Comparison of ENCODE assay signal across 8 mouse cellular contexts in the genomic region with DNA sequence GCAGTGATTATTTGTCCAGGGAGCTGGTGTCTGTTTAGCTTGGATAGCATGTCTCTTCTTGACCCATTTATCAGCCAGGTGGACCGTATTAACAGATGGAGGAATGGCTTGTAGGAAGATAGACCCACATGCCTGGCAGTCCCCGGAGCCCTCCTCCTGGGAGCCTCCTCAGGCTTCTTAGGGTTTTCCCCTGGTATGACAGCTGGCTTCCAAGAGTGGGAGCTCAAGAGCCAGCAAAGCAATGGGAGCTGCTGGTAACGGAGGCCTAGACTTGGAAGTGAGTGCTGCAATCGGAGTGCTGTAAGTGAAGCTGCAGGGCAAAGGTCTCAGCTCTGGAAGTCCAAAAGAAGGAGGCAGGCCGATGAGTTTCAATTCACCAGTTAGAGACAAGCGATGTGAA. TPM values are rescaled to one million over a fixed set of nuclear protein-coding genes. Genes with fewer than 3 reads are reported as not detected.
DNase-seq lines count a peak whose midpoint lies in the region; ATAC-seq and TF ChIP-seq lines count a peak whose summit lies in the region.
"Had no signal": no experiment of that assay in that cellular context is flagged by ENCODE, and none has a peak within 500 bp of the region (broad histone marks: within the 10 kb centered on the region; RNA-seq: fewer than 3 reads in every experiment).

No protein-coding gene starts in this region.

- ATAC-seq in lung, embryonic 14.5 days (ENCODE audit: insufficient read depth) = 0 out of 2 replicates have a peak, but pooled peaks have one; percentile 35
- ATAC-seq in kidney, postnatal 0 days (replicated peaks; ENCODE audit: low FRiP score, low read depth) = no peak; the same call in 1 of the 2 replicates
- no peak for ATAC-seq in forebrain, embryonic 15.5 days (replicated peaks)

- WGBS in lung, embryonic 14.5 days = 36% methylated on average over 6 of the region's 6 CpGs
- 28% methylated on average over 6 of the region's 6 CpGs for WGBS in kidney, postnatal 0 days
- 62% methylated on average over 6 of the region's 6 CpGs for WGBS in forebrain, embryonic 15.5 days

- no peak overlapping the region for H3K27ac ChIP-seq in lung, embryonic 14.5 days (ENCODE audit: low read depth)
- no peak overlapping the region for H3K27ac ChIP-seq in kidney, postnatal 0 days
- H3K27ac ChIP-seq in forebrain, embryonic 15.5 days (replicated peaks) = no peak overlapping the region
- H3K27ac ChIP-seq: liver, embryonic 15.5 days had no signal

- H3K4me2 ChIP-seq in lung, embryonic 14.5 days = no peak overlapping the region
- no peak overlapping the region for H3K4me2 ChIP-seq in kidney, postnatal 0 days (ENCODE audit: low read length)
- H3K4me2 ChIP-seq in forebrain, embryonic 15.5 days (replicated peaks) = no peak overlapping the region
- H3K4me2 ChIP-seq: liver, embryonic 15.5 days had no signal

- no peak for TF ChIP-seq CTCF in lung, embryonic 14.5 days (IDR thresholded peaks at IDR 0.05; ENCODE audit: low read depth)
- TF ChIP-seq CTCF in kidney, postnatal 0 days (IDR thresholded peaks at IDR 0.05; ENCODE audit: low read depth) = peak; percentile 56

- H3K4me3 ChIP-seq in lung, embryonic 14.5 days (ENCODE audit: low read depth, low read length) = no peak overlapping the region
- H3K4me3 ChIP-seq in kidney, postnatal 0 days (replicated peaks; ENCODE audit: low read depth, low read length) = no peak overlapping the region
- no peak overlapping the region for H3K4me3 ChIP-seq in forebrain, embryonic 15.5 days
- H3K4me3 ChIP-seq: liver, embryonic 15.5 days had no signal

- H3K9me3 ChIP-seq in lung, embryonic 14.5 days (ENCODE audit: low read depth, low read length) = no peaks in the 10 kb centered on the region
- no peaks in the 10 kb centered on the region for H3K9me3 ChIP-seq in kidney, postnatal 0 days (replicated peaks; ENCODE audit: low read length)
- no peaks in the 10 kb centered on the region for H3K9me3 ChIP-seq in forebrain, embryonic 15.5 days
- H3K9me3 ChIP-seq: liver, embryonic 15.5 days had no signal

- H3K36me3 ChIP-seq in lung, embryonic 14.5 days (ENCODE audit: insufficient read depth) = no peaks in the 10 kb centered on the region
- H3K36me3 ChIP-seq in kidney, postnatal 0 days (ENCODE audit: insufficient read depth, low read length) = no peaks in the 10 kb centered on the region
- no peaks in the 10 kb centered on the region for H3K36me3 ChIP-seq in forebrain, embryonic 15.5 days
- H3K36me3 ChIP-seq: liver, embryonic 15.5 days had no signal

- DNase-seq in lung, embryonic 14.5 days = peak; percentile 34
- no peak for DNase-seq in lung, postnatal 14 days
- peak; percentile 70 to 71 for DNase-seq in cerebellum, postnatal 10 days
- peak; percentile 76 for DNase-seq in kidney, postnatal 0 days (ENCODE audit: low spot score)
- peak; percentile 21 to 29 for DNase-seq in right cerebral cortex, adult 2 months (ENCODE audit: low spot score in 2 of 2)
- DNase-seq in B cell, adult 2 months = no peak

- no peak overlapping the region for H3K9ac ChIP-seq in lung, embryonic 14.5 days
- H3K9ac ChIP-seq in kidney, postnatal 0 days (ENCODE audit: low read depth, low read length) = no peak overlapping the region
- no peak overlapping the region for H3K9ac ChIP-seq in forebrain, embryonic 15.5 days (replicated peaks)
- H3K9ac ChIP-seq: liver, embryonic 15.5 days had no signal

- no peaks in the 10 kb centered on the region for H3K4me1 ChIP-seq in lung, embryonic 14.5 days (ENCODE audit: insufficient read depth)
- H3K4me1 ChIP-seq in kidney, postnatal 0 days (replicated peaks; ENCODE audit: insufficient read depth, low read length) = no peaks in the 10 kb centered on the region
- H3K4me1 ChIP-seq in forebrain, embryonic 15.5 days = no peaks in the 10 kb centered on the region
- H3K4me1 ChIP-seq: liver, embryonic 15.5 days had no signal

- no peaks in the 10 kb centered on the region for H3K27me3 ChIP-seq in lung, embryonic 14.5 days (ENCODE audit: insufficient read depth, low read length)
- no peaks in the 10 kb centered on the region for H3K27me3 ChIP-seq in kidney, postnatal 0 days (ENCODE audit: insufficient read depth, low read length)
- H3K27me3 ChIP-seq in forebrain, embryonic 15.5 days = no peaks in the 10 kb centered on the region
- H3K27me3 ChIP-seq: liver, embryonic 15.5 days had no signal

RNA-seq across cellular contexts. Expression of gene Ddx18, which starts 37.3 kb away (rescaled TPM):
- polyA plus RNA-seq in lung, embryonic 14.5 days (2014; fragmentation: Nextera tagmentation; extraction: Ambion mirVana) = 68.4 and 69.4 TPM in 2 replicates
- 67.9 and 68.7 TPM in 2 replicates for polyA plus RNA-seq in kidney, postnatal 0 days (2015; fragmentation: Nextera tagmentation; extraction: Ambion mirVana)
- polyA plus RNA-seq in forebrain, embryonic 15.5 days (2015; fragmentation: Nextera tagmentation; extraction: Ambion mirVana) = 51.0 and 53.7 TPM in 2 replicates

Comparison
In these comparisons a context has a peak if more than half of its experiments do, and no peak if none do; other contexts are left out.
1. DNase-seq: peak in lung, embryonic 14.5 days (single experiment), cerebellum, postnatal 10 days (2 of 2), kidney, postnatal 0 days (single experiment) and right cerebral cortex, adult 2 months (2 of 2); none in lung, postnatal 14 days (single experiment) and B cell, adult 2 months (0 of 2).